Mouse (Mus musculus): ENCODE measurements around the gene Lrrc63. TPM values are rescaled to one million over a fixed set of nuclear protein-coding genes. Genes with fewer than 3 reads are reported as not detected.
A peak's percentile ranks its signal among the peaks of the same experiment; 100 is the strongest.

Lrrc63 gene
- polyA plus RNA-seq, 1 experiment from 2014 or later = not detected

GRCm38 (mm10) chr14:75052451-75052850 lies 78.2 kb downstream of the Lrrc63 start:
- Histone ChIP-seq H3K9me3 (ENCODE audit: low read length) (no peaks in the 10 kb centered on the region), H3K4me2 (replicated peaks; ENCODE audit: low read depth, low read length) (no peak overlapping the region), H3K9ac (replicated peaks; ENCODE audit: low read length) (no peak overlapping the region), H3K27me3 (ENCODE audit: insufficient read depth, low read length) (no peaks in the 10 kb centered on the region), H3K4me1 (ENCODE audit: insufficient read depth, low read length) (peaks cover 11% of the 10 kb centered on the region; the same call in 1 of the 2 replicates), H3K36me3 (ENCODE audit: insufficient read depth, low read length) (no peaks in the 10 kb centered on the region), H3K27ac (ENCODE audit: low read length) (no peak overlapping the region), H3K4me3 (ENCODE audit: low read length) (no peak overlapping the region)
- ATAC-seq (ENCODE audit: low FRiP score, low TSS enrichment) = no peak
- WGBS = 64% methylated on average over 8 of the region's 8 CpGs

- Histone ChIP-seq H3K27ac (ENCODE audit: low read length) (no peak overlapping the region), H3K4me2 (replicated peaks; ENCODE audit: low read depth, low read length) (no peak overlapping the region), H3K9me3 (ENCODE audit: low read length) (no peaks in the 10 kb centered on the region), H3K4me1 (ENCODE audit: insufficient read depth, low read length) (no peaks in the 10 kb centered on the region), H3K4me3 (ENCODE audit: low read length) (no peak overlapping the region), H3K27me3 (ENCODE audit: insufficient read depth, low read length) (no peaks in the 10 kb centered on the region), H3K36me3 (ENCODE audit: insufficient read depth, low read length) (no peaks in the 10 kb centered on the region), H3K9ac (replicated peaks; ENCODE audit: low read length) (no peak overlapping the region)
- WGBS = 68% methylated on average over 7 of the region's 7 CpGs
- ATAC-seq (ENCODE audit: low FRiP score, low TSS enrichment) = no peak
Measured at GRCm38 (mm10) chr14:75045184-75045583, 85.5 kb downstream of the Lrrc63 start.

- ATAC-seq (ENCODE audit: low FRiP score, low TSS enrichment) = 0 out of 2 replicates have a peak, but pooled peaks have one; percentile 9
- H3K27ac ChIP-seq (ENCODE audit: low read length) = no peak overlapping the region
- 60% methylated on average over 11 of the region's 11 CpGs for WGBS
- H3K4me3 ChIP-seq (ENCODE audit: low read length) = no peak overlapping the region
- H3K9ac ChIP-seq (replicated peaks; ENCODE audit: low read length) = no peak overlapping the region
- H3K27me3 ChIP-seq (ENCODE audit: insufficient read depth, low read length) = no peaks in the 10 kb centered on the region
- H3K4me2 ChIP-seq (replicated peaks; ENCODE audit: low read depth, low read length) = no peak overlapping the region
- H3K36me3 ChIP-seq (ENCODE audit: insufficient read depth, low read length) = no peaks in the 10 kb centered on the region
- H3K9me3 ChIP-seq (ENCODE audit: low read length) = no peaks in the 10 kb centered on the region
- H3K4me1 ChIP-seq (ENCODE audit: insufficient read depth, low read length) = no peaks in the 10 kb centered on the region
Measured at GRCm38 (mm10) chr14:75035431-75035830, 95.2 kb downstream of the Lrrc63 start.

Other genes with a start within 250 kb of the Lrrc63 start
- gene Lrch1, start 183.0 kb downstream of the Lrrc63 start, polyA plus RNA-seq (2015; fragmentation: Nextera tagmentation; extraction: Ambion mirVana) = 18.3 and 24.5 TPM in 2 replicates
- gene Rubcnl, start 114.9 kb downstream of the Lrrc63 start, polyA plus RNA-seq (2015; fragmentation: Nextera tagmentation; extraction: Ambion mirVana) = 0.34 and 0.58 TPM in 2 replicates
- gene Lcp1, start 220 bp upstream of the Lrrc63 start, polyA plus RNA-seq (2015; fragmentation: Nextera tagmentation; extraction: Ambion mirVana) = 20.6 and 23.4 TPM in 2 replicates
- gene Cpb2, start 111.4 kb upstream of the Lrrc63 start, polyA plus RNA-seq (2015; fragmentation: Nextera tagmentation; extraction: Ambion mirVana) = 18.2 and 19.8 TPM in 2 replicates
- 32.7 and 36.2 TPM in 2 replicates for gene Zc3h13, start 153.5 kb upstream of the Lrrc63 start, polyA plus RNA-seq (2015; fragmentation: Nextera tagmentation; extraction: Ambion mirVana)

Data from kidney, embryonic 16.5 days (tissue).